ENCODE assay signal across 12 mouse cellular contexts in the genomic region with DNA sequence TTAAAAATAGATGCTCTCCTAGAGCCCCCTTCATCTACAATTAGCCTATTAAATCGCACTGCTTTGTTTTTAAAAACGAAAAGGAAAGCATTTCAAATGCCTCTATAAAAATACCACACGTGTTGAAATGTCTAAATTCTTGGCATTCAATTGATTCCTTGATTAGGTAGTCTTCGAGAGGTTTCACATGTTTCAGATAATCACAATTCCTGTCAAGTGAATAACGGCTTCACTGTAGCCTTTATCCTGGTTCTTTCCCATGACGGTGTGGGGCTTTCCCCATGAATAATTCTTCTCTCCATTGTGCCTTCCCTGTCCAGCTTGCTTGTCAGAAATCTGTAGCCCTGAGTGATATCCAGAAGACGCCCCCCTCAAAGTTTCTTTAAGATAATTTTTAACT.
"Had no signal": no experiment of that assay in that cellular context is flagged by ENCODE, and none has a peak within 500 bp of the region (broad histone marks: within the 10 kb centered on the region; RNA-seq: fewer than 3 reads in every experiment).

No protein-coding gene starts in this region.

- ATAC-seq: liver, embryonic 12.5 days; midbrain, embryonic 13.5 days had no signal

- H3K4me3 ChIP-seq: limb, embryonic 15.5 days; liver, embryonic 12.5 days; midbrain, embryonic 13.5 days had no signal

- H3K36me3 ChIP-seq: limb, embryonic 15.5 days; liver, embryonic 12.5 days; midbrain, embryonic 13.5 days had no signal

- H3K4me1 ChIP-seq: limb, embryonic 15.5 days; liver, embryonic 12.5 days had no signal

- H3K9ac ChIP-seq: limb, embryonic 15.5 days; liver, embryonic 12.5 days; lung, embryonic 14.5 days; midbrain, embryonic 13.5 days had no signal

- H3K27me3 ChIP-seq: limb, embryonic 15.5 days; liver, embryonic 12.5 days; midbrain, embryonic 13.5 days had no signal

- DNase-seq: kidney, adult 9 months; kidney, postnatal 36 days; layer of hippocampus, adult 9-11 months; layer of hippocampus, postnatal 36 days; lung, embryonic 14.5 days; right cerebral cortex, adult 18-20 months; thymus, postnatal 4 days had no signal

- H3K4me2 ChIP-seq: limb, embryonic 15.5 days; liver, embryonic 12.5 days; lung, embryonic 14.5 days; midbrain, embryonic 13.5 days had no signal

- H3K9me3 ChIP-seq: limb, embryonic 15.5 days; liver, embryonic 12.5 days; midbrain, embryonic 13.5 days had no signal

- H3K27ac ChIP-seq: kidney, postnatal 0 days; limb, embryonic 15.5 days; liver, embryonic 12.5 days; midbrain, embryonic 13.5 days; stomach, postnatal 0 days had no signal
